8 mouse cellular contexts compared by ENCODE assay signal in genomic region chr11:21371122-21371806, GRCm38 (mm10). TPM values are rescaled to one million over a fixed set of nuclear protein-coding genes. Genes with fewer than 3 reads are reported as not detected.
A peak's percentile ranks its signal among the peaks of the same experiment; 100 is the strongest.
DNase-seq lines count a peak whose midpoint lies in the region; ATAC-seq lines count a peak whose summit lies in the region.

TSS of gene Ugp2 (minus strand) at chr11:21371201.

- no peaks in the 10 kb centered on the region for H3K36me3 ChIP-seq in embryonic facial prominence, embryonic 11.5 days (replicated peaks; ENCODE audit: control insufficient read depth, insufficient read depth, low read depth, low read length)
- H3K36me3 ChIP-seq in limb, embryonic 11.5 days (ENCODE audit: control insufficient read depth, insufficient read depth, low read length) = no peaks in the 10 kb centered on the region
- no peaks in the 10 kb centered on the region for H3K36me3 ChIP-seq in midbrain, embryonic 14.5 days (ENCODE audit: control insufficient read depth, insufficient read depth, low read length)

- peak within 1 kb of the TSS; percentile 81 for H3K9ac ChIP-seq in embryonic facial prominence, embryonic 11.5 days (replicated peaks; ENCODE audit: low read length)
- H3K9ac ChIP-seq in limb, embryonic 11.5 days (ENCODE audit: low read length) = peak within 1 kb of the TSS; percentile 81
- H3K9ac ChIP-seq in midbrain, embryonic 14.5 days (replicated peaks; ENCODE audit: low read length) = peak within 1 kb of the TSS; percentile 81

- H3K27ac ChIP-seq in embryonic facial prominence, embryonic 11.5 days (replicated peaks; ENCODE audit: low read depth, low read length) = peak within 1 kb of the TSS; percentile 84
- H3K27ac ChIP-seq in limb, embryonic 11.5 days (replicated peaks; ENCODE audit: low read depth, low read length) = peak within 1 kb of the TSS; percentile 84
- H3K27ac ChIP-seq in midbrain, embryonic 14.5 days (replicated peaks; ENCODE audit: low read depth, low read length) = peak within 1 kb of the TSS; percentile 76

- H3K4me3 ChIP-seq in embryonic facial prominence, embryonic 11.5 days (ENCODE audit: low read depth, low read length) = peak within 1 kb of the TSS; percentile 75
- H3K4me3 ChIP-seq in limb, embryonic 11.5 days (ENCODE audit: low read depth, low read length) = peak within 1 kb of the TSS; percentile 75
- peak within 1 kb of the TSS; percentile 84 for H3K4me3 ChIP-seq in midbrain, embryonic 14.5 days (replicated peaks; ENCODE audit: low read depth, low read length)

- ATAC-seq in embryonic facial prominence, embryonic 11.5 days (replicated peaks; ENCODE audit: insufficient number of reproducible peaks, low FRiP score, low TSS enrichment, low read depth) = peak; percentile 95
- ATAC-seq in limb, embryonic 11.5 days (ENCODE audit: insufficient number of reproducible peaks, low FRiP score, low TSS enrichment, low read depth) = peak; percentile 97
- ATAC-seq in midbrain, embryonic 14.5 days (ENCODE audit: low FRiP score, low TSS enrichment) = peak; percentile 97

- WGBS in embryonic facial prominence, embryonic 11.5 days = 5% methylated on average over 38 of the region's 38 CpGs
- WGBS in limb, embryonic 11.5 days = 6% methylated on average over 37 of the region's 38 CpGs
- 6% methylated on average over 38 of the region's 38 CpGs for WGBS in midbrain, embryonic 14.5 days

- peak within 1 kb of the TSS; percentile 43 for H3K4me2 ChIP-seq in embryonic facial prominence, embryonic 11.5 days (ENCODE audit: low read depth, low read length)
- peak within 1 kb of the TSS; percentile 55 for H3K4me2 ChIP-seq in limb, embryonic 11.5 days (ENCODE audit: low read depth, severe bottlenecking)
- H3K4me2 ChIP-seq in midbrain, embryonic 14.5 days (ENCODE audit: low read length) = peak within 1 kb of the TSS; percentile 71

- no peaks in the 10 kb centered on the region for H3K27me3 ChIP-seq in embryonic facial prominence, embryonic 11.5 days (ENCODE audit: control insufficient read depth, insufficient read depth, low read length)
- no peaks in the 10 kb centered on the region for H3K27me3 ChIP-seq in limb, embryonic 11.5 days (ENCODE audit: control insufficient read depth, insufficient read depth, low read length)
- H3K27me3 ChIP-seq in midbrain, embryonic 14.5 days (ENCODE audit: control insufficient read depth, insufficient read depth, low read length) = no peaks in the 10 kb centered on the region

- H3K4me1 ChIP-seq in embryonic facial prominence, embryonic 11.5 days (ENCODE audit: control insufficient read depth, insufficient read depth, low read length) = no peaks in the 10 kb centered on the region
- 0 out of 2 replicates have a peak, but pooled peaks cover 3% of the 10 kb centered on the region for H3K4me1 ChIP-seq in limb, embryonic 11.5 days (ENCODE audit: control insufficient read depth, insufficient read depth, low read length)
- peaks cover 16% of the 10 kb centered on the region for H3K4me1 ChIP-seq in midbrain, embryonic 14.5 days (ENCODE audit: control insufficient read depth, insufficient read depth, low read length)

- H3K9me3 ChIP-seq in embryonic facial prominence, embryonic 11.5 days (replicated peaks; ENCODE audit: control insufficient read depth, low read length) = no peaks in the 10 kb centered on the region
- H3K9me3 ChIP-seq in limb, embryonic 11.5 days (ENCODE audit: control insufficient read depth, low read length) = no peaks in the 10 kb centered on the region
- H3K9me3 ChIP-seq in midbrain, embryonic 14.5 days (ENCODE audit: control insufficient read depth, low read length) = no peaks in the 10 kb centered on the region

- peak; percentile 95 for DNase-seq in embryo, embryonic 10 days (ENCODE audit: low spot score)
- DNase-seq in embryo, embryonic 9.5 days (ENCODE audit: extremely low spot score) = no peak
- peak; percentile 96 for DNase-seq in embryonic facial prominence, embryonic 11.5 days (ENCODE audit: low spot score)
- peak; percentile 100 for DNase-seq in heart, adult 11 months
- DNase-seq in kidney, adult 18-20 months = peak; percentile 98
- DNase-seq in limb, embryonic 11.5 days (ENCODE audit: low spot score) = peak; percentile 97
- DNase-seq in midbrain, embryonic 14.5 days = peak; percentile 98
- peak; percentile 90 to 96 for DNase-seq in spleen, postnatal 10 days (ENCODE audit: low spot score in 2 of 2)

RNA-seq across cellular contexts. Expression of gene Ugp2, which starts in this region (rescaled TPM):
- 70.6 and 76.1 TPM in 2 replicates for polyA plus RNA-seq in embryonic facial prominence, embryonic 11.5 days (2014; fragmentation: Nextera tagmentation; extraction: Ambion mirVana)
- polyA plus RNA-seq in limb, embryonic 11.5 days (2014; fragmentation: Nextera tagmentation; extraction: Ambion mirVana) = 69.3 and 70.7 TPM in 2 replicates
- polyA plus RNA-seq in midbrain, embryonic 14.5 days (2014; fragmentation: Nextera tagmentation; extraction: Ambion mirVana) = 54.9 and 59.8 TPM in 2 replicates
